Mouse (Mus musculus) brain, adult 2 months (tissue): ENCODE data around the gene P2ry14.
A peak's percentile ranks its signal among the peaks of the same experiment; 100 is the strongest.

ENCODE experiments used
- DNase-seq: peaks from one replicate; pipeline ENCODE4 v3.0.0; 2011; ENCODE audit warnings: low read depth, low spot score

P2ry14 gene

DNA sequence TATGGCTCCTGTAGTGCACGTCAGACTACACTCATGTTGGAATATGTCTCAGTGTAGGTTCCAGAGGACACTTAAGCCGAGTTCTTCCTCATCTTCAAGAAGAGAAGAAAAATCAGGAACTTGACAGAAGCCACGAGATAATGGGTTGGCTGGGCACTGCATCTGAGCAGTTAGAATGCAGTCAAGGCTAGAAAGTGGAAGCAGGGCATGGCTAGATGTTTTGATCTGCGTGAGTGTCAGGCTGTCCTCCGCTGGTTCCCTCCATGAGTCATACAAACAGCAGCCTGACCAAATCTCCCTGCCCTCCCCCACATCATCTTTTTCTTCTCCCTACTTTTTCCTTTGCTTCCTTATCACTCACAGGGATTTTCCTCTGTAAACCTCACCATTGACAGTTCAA is at the start of gene P2ry14:
TSS of gene P2ry14 (minus strand) at position 195 of the 400 bp plus-strand sequence.
- DNase-seq, result no peak

- no peak for DNase-seq
Observed at GRCm38 (mm10) chr3:59197329-59197948, 44.0 kb upstream of the P2ry14 start.

DNA sequence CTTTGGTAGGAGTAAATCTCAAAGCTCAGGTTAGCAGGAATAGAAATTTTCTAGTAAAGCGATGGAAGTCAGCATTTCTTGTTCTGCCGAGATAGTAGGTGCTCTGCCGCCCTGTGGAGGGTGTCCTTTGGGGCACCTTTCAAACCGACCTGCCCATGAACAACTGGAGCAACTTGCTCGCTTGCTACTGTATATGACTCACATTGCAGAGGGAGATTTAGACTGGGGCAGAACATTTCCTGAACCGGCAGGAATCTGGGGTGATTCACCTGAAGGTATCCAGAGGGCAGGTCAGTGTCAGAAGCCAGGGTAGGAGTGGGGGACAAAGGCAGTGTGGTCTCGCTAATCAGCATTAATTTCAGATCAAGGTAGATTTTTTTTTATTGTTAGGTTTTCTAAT is 41.5 kb upstream of the P2ry14 start, which contains the start of gene Gpr87:
TSS of gene Gpr87 (minus strand) at position 167 of the 400 bp plus-strand sequence.
- no peak for DNase-seq

DNA sequence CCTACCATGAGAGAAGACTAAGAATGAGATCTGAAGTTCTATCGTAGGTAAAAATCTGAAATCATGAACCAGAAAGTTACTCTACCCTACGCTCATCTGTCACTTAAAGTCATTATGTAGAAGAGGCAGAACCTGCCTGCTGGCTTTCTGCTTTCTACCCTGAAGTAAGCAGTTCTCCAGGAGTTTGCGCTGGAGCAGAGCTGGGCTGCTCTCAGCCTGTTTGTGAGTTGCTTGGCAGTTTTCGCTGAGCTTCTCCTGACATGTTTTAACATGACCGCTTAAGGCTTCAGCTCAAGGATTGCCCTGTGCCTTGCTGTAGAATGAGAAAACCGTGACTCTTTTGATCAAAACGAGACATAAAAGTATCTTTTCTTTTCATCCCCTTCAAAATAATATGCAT is 40.7 kb upstream of the P2ry14 start:
- DNase-seq, result no peak

GRCm38 (mm10) chr3:59191674-59192073 is 38.3 kb upstream of the P2ry14 start:
- peak; percentile 60 for DNase-seq

DNA sequence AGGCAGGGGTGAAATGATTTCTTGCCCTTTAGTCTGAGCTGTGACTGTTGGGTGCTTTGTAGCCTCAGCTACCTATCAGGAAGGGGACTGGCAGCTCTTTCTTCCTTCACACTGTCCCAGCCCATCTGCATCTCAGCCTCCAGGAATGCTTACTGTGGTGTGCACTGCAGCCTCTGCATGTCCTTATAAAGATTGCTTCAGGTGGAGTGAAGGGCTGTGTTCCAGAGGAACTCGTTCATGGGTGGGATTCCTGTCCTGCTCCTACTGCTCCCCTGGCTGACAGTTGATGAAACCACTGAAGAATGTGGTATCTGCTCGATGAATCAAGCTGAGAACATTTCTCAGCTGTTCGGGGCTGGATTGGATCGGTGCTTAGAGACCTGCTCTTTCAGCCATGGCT is 33.9 kb upstream of the P2ry14 start:
- no peak for DNase-seq

DNA sequence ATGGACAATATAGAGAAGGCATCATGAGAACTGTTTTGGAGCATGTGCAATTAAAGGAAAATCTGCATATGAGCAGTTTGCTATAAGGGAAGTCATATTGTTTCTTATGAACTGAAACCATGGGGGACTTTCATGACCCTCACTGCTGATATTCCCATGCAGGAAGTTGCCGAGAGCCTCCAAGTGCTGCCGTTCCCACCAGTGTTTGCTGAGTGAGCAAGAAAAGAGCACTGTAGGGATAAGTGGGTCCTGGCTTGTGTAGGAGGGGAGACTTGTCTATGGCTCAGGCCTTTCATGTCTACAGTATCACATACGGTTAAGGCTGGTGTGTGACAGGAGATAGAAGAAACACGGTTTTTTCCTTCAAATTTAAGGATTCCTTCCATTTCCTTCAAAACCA is 32.2 kb upstream of the P2ry14 start:
- DNase-seq, result no peak

DNA sequence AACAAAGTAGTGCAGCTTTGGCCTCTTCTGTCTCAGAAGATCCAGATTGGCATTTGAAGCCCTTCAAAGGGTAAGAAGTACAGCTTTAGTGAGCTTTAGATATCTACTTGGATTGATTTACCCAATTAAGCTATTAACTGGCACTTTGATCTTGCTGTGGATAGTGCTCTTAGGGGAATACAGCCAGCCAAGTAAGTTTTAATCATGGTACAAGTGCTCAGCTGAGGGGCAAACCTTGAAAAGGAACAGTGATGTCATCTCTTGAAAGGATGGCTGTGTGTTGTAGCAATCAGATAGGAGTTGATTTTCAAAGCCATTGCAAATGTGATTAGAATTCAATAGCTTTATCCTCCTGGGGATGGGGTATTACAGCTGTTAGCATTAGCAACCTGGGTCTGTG is 28.7 kb upstream of the P2ry14 start:
- DNase-seq, result no peak

- DNase-seq, result no peak
Observed at GRCm38 (mm10) chr3:59181134-59181533, 27.7 kb upstream of the P2ry14 start.

GRCm38 (mm10) chr3:59176871-59177270 is 23.5 kb upstream of the P2ry14 start:
- peak; percentile 93 for DNase-seq

DNA sequence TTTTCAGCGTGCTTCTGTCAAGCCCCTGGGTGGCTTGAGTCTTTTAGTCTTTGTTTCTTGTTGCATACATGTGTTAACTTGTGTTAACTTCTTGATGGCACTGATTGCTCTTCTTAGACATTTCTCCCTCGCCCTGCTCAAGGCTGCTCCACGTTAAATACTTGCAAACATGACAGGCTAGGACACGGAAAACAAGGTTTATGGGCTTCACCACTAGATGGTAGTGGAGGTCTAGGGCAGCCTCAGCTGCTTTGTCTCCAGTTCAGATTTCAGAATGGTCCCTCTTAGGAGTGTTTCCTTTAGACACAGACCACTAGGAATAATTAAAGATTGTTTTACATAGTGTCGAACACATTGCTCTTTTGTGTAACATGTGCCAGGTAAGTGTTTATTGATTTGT is 21.8 kb upstream of the P2ry14 start:
- DNase-seq, result peak; percentile 89

DNA sequence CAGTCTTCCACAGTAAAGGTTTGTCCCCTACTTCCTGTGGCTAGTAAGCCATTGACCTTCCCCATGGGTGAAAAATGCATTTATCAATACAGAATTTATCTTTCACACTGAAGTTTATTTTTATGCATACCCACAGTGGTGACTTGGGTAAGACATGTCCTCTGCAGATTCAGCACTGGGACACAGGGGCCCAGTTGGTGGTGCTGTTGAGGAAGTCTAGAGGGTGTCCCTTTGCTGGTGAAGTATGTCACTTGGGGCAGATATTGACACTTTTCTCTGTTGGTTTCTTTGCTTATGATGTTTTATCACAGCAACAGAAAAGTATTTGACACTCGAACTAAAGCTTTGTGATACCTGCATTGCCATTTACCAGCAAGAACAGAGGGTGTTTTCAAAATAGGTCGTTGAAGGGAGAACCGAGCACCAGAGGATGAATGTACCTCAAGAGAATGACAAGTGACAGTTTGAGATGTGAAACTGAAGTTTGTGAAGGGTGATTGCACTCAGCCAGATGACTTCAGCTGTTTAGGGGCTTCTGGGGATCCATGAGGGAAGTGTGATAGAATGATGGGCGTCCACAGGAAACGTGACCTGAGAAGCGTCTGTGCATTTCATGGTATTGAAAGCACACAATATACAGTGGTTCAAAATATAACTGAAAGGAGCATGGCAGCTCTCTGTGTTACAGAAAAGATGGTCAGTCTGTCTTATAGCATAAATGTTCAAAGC is 21.2 kb upstream of the P2ry14 start:
- no peak for DNase-seq

DNA sequence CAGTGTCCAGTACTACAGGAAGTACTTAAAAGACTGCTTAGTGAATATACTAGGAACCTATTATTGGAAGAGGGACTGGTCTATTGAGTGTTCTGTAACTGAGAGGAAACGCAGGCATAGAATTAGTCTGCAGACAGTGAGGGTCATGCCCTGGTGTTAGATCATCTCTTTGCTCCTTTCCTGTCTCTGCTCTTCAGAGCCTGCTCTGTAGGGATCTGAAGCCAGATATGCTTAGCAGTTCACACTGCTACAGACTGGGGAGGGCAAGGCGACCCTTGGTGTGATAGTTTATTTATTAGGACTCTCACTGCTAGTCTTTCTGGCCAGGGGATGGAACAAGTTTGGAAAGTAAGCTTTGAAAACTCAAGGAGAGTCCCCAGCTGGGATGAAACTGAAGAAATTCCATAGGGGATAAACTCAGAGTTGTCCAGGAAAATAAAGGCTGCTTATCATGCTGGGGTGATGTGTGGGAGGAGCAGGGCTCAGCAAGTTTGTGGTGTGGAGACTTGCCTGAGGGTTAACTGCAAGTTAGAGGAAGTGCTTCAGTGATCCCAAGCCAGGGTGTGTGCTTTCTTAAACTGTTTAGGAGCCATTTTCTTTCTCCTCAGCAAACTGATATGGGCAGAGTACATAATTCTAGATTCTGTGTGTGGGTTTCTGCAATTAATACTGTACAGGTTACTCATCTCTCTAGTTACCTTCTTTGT is 16.7 kb upstream of the P2ry14 start:
- no peak for DNase-seq

GRCm38 (mm10) chr3:59169215-59169614 is 15.8 kb upstream of the P2ry14 start:
- DNase-seq, result no peak

DNA sequence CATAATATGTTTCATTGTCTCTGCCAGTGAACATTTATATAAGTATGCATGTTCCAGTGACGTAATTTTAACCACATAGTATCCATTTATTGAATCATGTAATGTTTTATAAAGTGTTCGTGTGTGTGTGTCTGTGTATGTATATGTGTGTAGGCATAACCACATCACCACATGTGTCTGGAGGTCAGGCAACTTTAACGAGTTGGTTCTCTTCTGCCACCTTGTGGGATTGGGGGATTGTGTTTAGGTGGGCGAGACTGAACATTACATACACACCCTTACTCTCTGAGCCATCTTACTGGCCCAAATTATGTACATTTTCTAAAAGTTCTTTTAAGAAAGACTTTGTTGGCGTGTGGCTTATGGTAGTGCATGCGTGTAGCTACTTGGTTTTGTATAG is 15.1 kb upstream of the P2ry14 start:
- DNase-seq, result no peak

GRCm38 (mm10) chr3:59167417-59168054 is 14.1 kb upstream of the P2ry14 start:
- peak; percentile 76 for DNase-seq

- DNase-seq, result no peak
Observed at GRCm38 (mm10) chr3:59160465-59160864, 7.0 kb upstream of the P2ry14 start.

- DNase-seq, result no peak
Observed at GRCm38 (mm10) chr3:59157048-59157447, 3.6 kb upstream of the P2ry14 start.

GRCm38 (mm10) chr3:59155404-59155803 is 2.0 kb upstream of the P2ry14 start:
- DNase-seq, result peak; percentile 62

- no peak for DNase-seq
Observed at GRCm38 (mm10) chr3:59154888-59155287, 1.5 kb upstream of the P2ry14 start.

DNA sequence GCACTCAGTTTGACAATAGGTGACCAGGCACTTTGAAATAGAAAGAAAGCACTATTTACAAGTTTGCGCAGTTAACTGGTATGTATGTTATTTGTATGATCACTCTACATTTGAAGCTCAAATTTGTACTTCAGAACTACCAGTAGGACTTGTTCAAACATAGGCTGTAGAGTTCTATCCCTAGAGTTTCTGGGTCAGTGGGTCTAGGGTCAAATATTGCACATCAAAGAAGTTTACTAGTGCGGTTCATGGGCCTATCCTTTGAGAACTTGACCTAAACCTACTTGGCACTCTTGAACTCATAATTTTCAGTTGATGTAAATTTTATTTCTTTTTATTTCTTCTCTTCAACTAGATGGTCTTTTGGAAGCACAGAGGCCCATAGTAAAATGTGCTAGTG is 2.8 kb downstream of the P2ry14 start:
- no peak for DNase-seq

- DNase-seq, result peak; percentile 67
Observed at GRCm38 (mm10) chr3:59149646-59150045, 3.8 kb downstream of the P2ry14 start.
